Mouse (Mus musculus) thymus, adult 2 months (tissue): ENCODE measurements around the gene Rpl36al.

ENCODE experiments used
- CTCF ChIP-seq: fragments of 200-500 bp; IDR thresholded peaks from 2 replicates; pipeline ENCODE4 v1.5.1; 2012; ENCODE audit warnings: mild to moderate bottlenecking, control low read depth, low read length, moderate library complexity, borderline replicate concordance; ENCODE audit not compliant: control insufficient read depth, poor library complexity, insufficient read depth; ENCODE audit errors: extremely low read depth
- POLR2A ChIP-seq: fragments of 200-500 bp; IDR thresholded peaks from 2 replicates; pipeline ENCODE4 v1.6.1; 2012; ENCODE audit warnings: mild to moderate bottlenecking, low read length, control low read depth, moderate library complexity; ENCODE audit not compliant: control insufficient read depth, poor library complexity, insufficient read depth; ENCODE audit errors: extremely low read depth

DNA sequence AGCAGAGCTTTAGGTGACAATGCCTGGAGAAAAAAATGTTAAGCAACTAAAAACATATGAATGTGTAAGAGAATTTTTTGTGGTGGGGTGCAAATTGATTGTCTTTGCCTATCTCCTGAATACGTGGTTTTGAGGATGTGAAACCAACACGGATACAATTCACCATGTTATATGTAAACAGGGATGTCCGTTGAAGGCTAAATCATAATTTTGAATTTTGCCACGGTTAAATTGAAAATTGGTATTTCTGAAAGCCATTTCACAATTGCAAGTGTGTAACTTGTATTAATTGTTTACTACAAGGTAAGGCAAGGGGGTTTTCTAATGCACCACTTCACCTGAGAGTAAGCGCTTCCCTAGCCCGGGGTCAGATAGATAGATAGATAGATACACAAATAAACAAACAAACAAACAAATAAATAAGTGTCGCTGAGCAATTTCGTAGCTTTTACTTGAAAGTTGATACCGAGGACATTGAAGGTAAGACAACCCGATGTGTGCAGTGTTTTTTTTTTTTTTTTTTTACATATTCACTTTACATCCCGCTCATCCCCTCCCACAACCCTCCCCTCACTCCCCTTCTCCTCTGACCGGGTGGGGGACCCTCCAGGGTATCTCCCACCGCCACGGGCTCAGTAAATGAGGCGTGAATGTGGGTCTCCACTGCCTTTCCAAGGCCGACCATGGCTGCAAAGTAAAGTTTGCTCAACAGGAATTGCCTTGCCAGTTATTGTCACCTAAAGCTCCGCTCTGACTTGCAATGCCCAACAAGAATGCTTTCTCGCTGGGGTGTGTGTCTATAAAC, 16.0 kb downstream of the Rpl36al start:
- TF ChIP-seq CTCF (no peak), POLR2A (no peak)
